Mouse (Mus musculus) heart, embryonic 10.5 days (tissue): Measurements from ENCODE around the gene Uchl4. TPM values are rescaled to one million over a fixed set of nuclear protein-coding genes. Genes with fewer than 3 reads are reported as not detected.
A peak's percentile ranks its signal among the peaks of the same experiment; 100 is the strongest.

Experiments used
- DNase-seq: peaks from one replicate; pipeline ENCODE4 v3.0.0-alpha.2; 2017; ENCODE audit warnings: low spot score
- H3K27ac ChIP-seq: fragments of 300-500 bp; sonication (generic); 2 replicates; pipeline ENCODE4 v1.5.1; 2016; ENCODE audit warnings: mild to moderate bottlenecking
- H3K27me3 ChIP-seq: fragments of 300-500 bp; sonication (generic); 2 replicates; pipeline ENCODE4 v1.6.1; 2016; ENCODE audit warnings: mild to moderate bottlenecking; ENCODE audit not compliant: poor library complexity, insufficient read depth, severe bottlenecking
- H3K36me3 ChIP-seq: fragments of 300-500 bp; sonication (generic); 2 replicates; pipeline ENCODE4 v1.6.1; 2016; ENCODE audit warnings: mild to moderate bottlenecking, moderate library complexity
- H3K4me1 ChIP-seq: fragments of 300-500 bp; sonication (generic); 2 replicates; pipeline ENCODE4 v1.6.1; 2016; ENCODE audit warnings: mild to moderate bottlenecking
- H3K4me3 ChIP-seq: fragments of 300-500 bp; sonication (generic); 2 replicates; pipeline ENCODE4 v1.5.1; 2016; ENCODE audit warnings: mild to moderate bottlenecking, moderate library complexity
- H3K9me3 ChIP-seq: fragments of 300-500 bp; sonication (generic); 2 replicates; pipeline ENCODE4 v1.6.1; 2016; ENCODE audit warnings: mild to moderate bottlenecking, moderate library complexity
- WGBS: fragments of 180-500 bp; shearing (Covaris S2); methylation state at CpG from one replicate; pipeline ENCODE4 v1.1.7; 2016; 5-methylcytosine and 5-hydroxymethylcytosine counted together
- polyA plus RNA-seq: library from polyadenylated mRNA; unstranded; fragments of >200 nt; fragmentation: Nextera tagmentation; extraction: Ambion mirVana; gene quantifications from 2 replicates; pipeline ENCODE4 v1.2.1, GENCODE M21; 2016

Uchl4 gene
- polyA plus RNA-seq, 1 experiment from 2014 or later, result 3.2 TPM

DNA sequence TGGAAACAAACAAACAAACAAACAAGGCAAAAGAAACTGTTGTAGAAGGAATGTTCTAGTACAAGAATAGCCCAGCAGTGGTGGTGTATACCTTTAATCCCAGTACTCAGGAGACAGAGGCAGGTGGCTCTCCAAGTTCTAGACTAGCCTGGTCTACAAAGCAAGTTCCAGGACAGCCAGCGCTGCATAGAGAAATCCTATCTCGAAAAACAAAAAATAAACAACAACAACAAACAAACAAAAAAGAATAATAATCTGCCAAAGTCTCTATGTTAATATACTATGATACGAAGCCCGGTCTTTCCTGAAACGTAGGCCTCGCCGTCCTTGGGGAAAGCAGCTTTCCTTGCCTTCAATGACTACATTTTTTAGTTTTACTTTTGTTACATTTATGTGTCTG is 1.1 kb downstream of the Uchl4 start:
- H3K4me3 ChIP-seq, result no peak overlapping the region
- H3K27ac ChIP-seq, result no peak overlapping the region
- WGBS, result 92% methylated on average over 7 of the region's 7 CpGs
- DNase-seq, result no peak
- no peaks in the 10 kb centered on the region for H3K27me3 ChIP-seq
- peaks cover 12% of the 10 kb centered on the region for H3K36me3 ChIP-seq
- no peaks in the 10 kb centered on the region for H3K9me3 ChIP-seq
- peaks cover 26% of the 10 kb centered on the region for H3K4me1 ChIP-seq

GRCm38 (mm10) chr9:64240116-64240515 is 5.1 kb downstream of the Uchl4 start:
- WGBS, result 67% methylated on average over 2 of the region's 2 CpGs
- Histone ChIP-seq H3K27ac (peak overlapping the region; percentile 79), H3K4me1 (peaks cover 15% of the 10 kb centered on the region), H3K4me3 (peak overlapping the region; percentile 42), H3K27me3 (no peaks in the 10 kb centered on the region), H3K9me3 (no peaks in the 10 kb centered on the region), H3K36me3 (peaks cover 10% of the 10 kb centered on the region)
- DNase-seq, result no peak

DNA sequence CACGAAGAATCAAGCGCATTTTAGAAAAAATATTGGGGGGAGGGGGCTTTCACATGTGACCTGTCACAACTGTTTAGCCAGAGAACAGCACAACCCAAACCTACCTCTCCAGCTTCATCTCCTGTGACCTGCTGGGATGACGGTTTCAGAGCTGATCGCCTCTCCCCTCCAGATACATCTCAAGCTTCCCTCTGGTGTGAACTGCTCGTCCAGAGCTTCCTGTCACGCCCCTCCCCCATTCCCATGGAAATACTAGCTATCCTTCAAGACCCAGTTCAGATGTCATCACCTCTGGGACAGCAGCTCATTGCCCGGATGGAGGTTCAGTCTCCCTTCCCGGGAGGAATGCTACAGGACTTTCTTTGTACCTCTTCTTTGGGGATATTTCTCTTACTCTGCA is 5.7 kb downstream of the Uchl4 start:
- Histone ChIP-seq H3K27ac (peak overlapping the region; percentile 79), H3K4me3 (peak overlapping the region; percentile 42), H3K36me3 (peaks cover 11% of the 10 kb centered on the region), H3K4me1 (peaks cover 15% of the 10 kb centered on the region), H3K9me3 (no peaks in the 10 kb centered on the region), H3K27me3 (no peaks in the 10 kb centered on the region)
- DNase-seq, result peak; percentile 80
- WGBS, result 17% methylated on average over 8 of the region's 8 CpGs

GRCm38 (mm10) chr9:64242381-64242831 is 7.4 kb downstream of the Uchl4 start:
- 63% methylated on average over 6 of the region's 6 CpGs for WGBS
- Histone ChIP-seq H3K9me3 (no peaks in the 10 kb centered on the region), H3K27ac (peak overlapping the region; percentile 42; the same call in 1 of the 2 replicates), H3K4me1 (peaks cover 15% of the 10 kb centered on the region), H3K36me3 (peaks cover 16% of the 10 kb centered on the region; the same call in 1 of the 2 replicates), H3K27me3 (no peaks in the 10 kb centered on the region), H3K4me3 (no peak overlapping the region)
- no peak for DNase-seq

GRCm38 (mm10) chr9:64249371-64249770 is 14.4 kb downstream of the Uchl4 start:
- Histone ChIP-seq H3K9me3 (no peaks in the 10 kb centered on the region), H3K4me3 (no peak overlapping the region)
- 80% methylated on average over 1 of the region's 1 CpGs for WGBS

GRCm38 (mm10) chr9:64250111-64250730 is 15.2 kb downstream of the Uchl4 start:
- peaks cover 19% of the 10 kb centered on the region; the same call in 1 of the 2 replicates for H3K36me3 ChIP-seq
- peaks cover 26% of the 10 kb centered on the region for H3K4me1 ChIP-seq
- DNase-seq, result no peak
- no peak overlapping the region for H3K27ac ChIP-seq
- H3K27me3 ChIP-seq, result no peaks in the 10 kb centered on the region
- no peak overlapping the region for H3K4me3 ChIP-seq
- no peaks in the 10 kb centered on the region for H3K9me3 ChIP-seq

More at GRCm38 (mm10) chr9:64249371-64249770, 14.4 kb downstream of the Uchl4 start:
- Histone ChIP-seq H3K27me3 (no peaks in the 10 kb centered on the region), H3K4me1 (peaks cover 26% of the 10 kb centered on the region), H3K27ac (peak overlapping the region; percentile 23; the same call in 1 of the 2 replicates), H3K36me3 (peaks cover 22% of the 10 kb centered on the region; the same call in 1 of the 2 replicates)
- no peak for DNase-seq

DNA sequence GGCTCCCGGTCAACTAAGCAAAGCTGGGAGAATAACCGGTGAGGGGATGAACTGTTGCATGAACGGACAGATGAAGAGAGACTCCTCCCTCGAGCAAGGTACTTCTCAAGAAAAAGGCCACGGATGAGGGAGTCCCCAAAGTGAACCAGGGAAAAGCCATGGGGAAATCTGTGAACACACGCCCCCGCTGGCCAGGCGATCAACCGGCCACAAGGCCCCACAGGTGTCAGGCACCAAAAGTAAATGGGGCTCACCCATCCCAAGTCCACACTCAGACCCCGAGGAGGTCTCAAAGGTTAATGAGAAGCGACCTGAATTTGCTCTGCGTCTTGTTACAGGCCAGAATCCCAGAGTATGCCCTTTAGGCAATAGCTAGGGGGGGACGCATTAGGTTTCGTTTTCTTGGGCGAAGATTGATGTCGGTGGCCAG is 17.6 kb downstream of the Uchl4 start:
- Histone ChIP-seq H3K4me3 (peak overlapping the region; percentile 95), H3K36me3 (peaks cover 6% of the 10 kb centered on the region; the same call in 1 of the 2 replicates), H3K4me1 (peaks cover 26% of the 10 kb centered on the region), H3K27ac (peak overlapping the region; percentile 95), H3K27me3 (no peaks in the 10 kb centered on the region), H3K9me3 (no peaks in the 10 kb centered on the region)
- WGBS, result under 1% methylated on average over 16 of the region's 16 CpGs
- DNase-seq, result peak; percentile 75

- Histone ChIP-seq H3K27ac (peak within 1 kb of the TSS; percentile 95), H3K36me3 (peaks cover 5% of the 10 kb centered on the region; the same call in 1 of the 2 replicates), H3K27me3 (no peaks in the 10 kb centered on the region), H3K4me1 (peaks cover 26% of the 10 kb centered on the region), H3K9me3 (no peaks in the 10 kb centered on the region), H3K4me3 (peak within 1 kb of the TSS; percentile 95)
- under 1% methylated on average over 89 of the region's 89 CpGs for WGBS
- peak; percentile 100 for DNase-seq
Measured at GRCm38 (mm10) chr9:64253021-64253904, 18.3 kb downstream of the Uchl4 start, which contains the start of gene Map2k1. Map2k1 (minus strand) TSS chr9:64253631.

- Histone ChIP-seq H3K27me3 (no peaks in the 10 kb centered on the region), H3K9me3 (no peaks in the 10 kb centered on the region), H3K4me3 (no peak overlapping the region), H3K36me3 (no peaks in the 10 kb centered on the region), H3K4me1 (peaks cover 16% of the 10 kb centered on the region), H3K27ac (no peak overlapping the region)
- DNase-seq, result no peak
- 66% methylated on average over 3 of the region's 3 CpGs for WGBS
Measured at GRCm38 (mm10) chr9:64255422-64255821, 20.4 kb downstream of the Uchl4 start.

GRCm38 (mm10) chr9:64256204-64256603 is 21.2 kb downstream of the Uchl4 start:
- Histone ChIP-seq H3K27me3 (no peaks in the 10 kb centered on the region), H3K4me1 (peaks cover 13% of the 10 kb centered on the region), H3K36me3 (no peaks in the 10 kb centered on the region), H3K9me3 (no peaks in the 10 kb centered on the region), H3K27ac (no peak overlapping the region), H3K4me3 (no peak overlapping the region)
- 82% methylated on average over 3 of the region's 3 CpGs for WGBS
- no peak for DNase-seq

GRCm38 (mm10) chr9:64259906-64260305 is 24.9 kb downstream of the Uchl4 start:
- Histone ChIP-seq H3K9me3 (no peaks in the 10 kb centered on the region), H3K27ac (no peak overlapping the region), H3K36me3 (no peaks in the 10 kb centered on the region), H3K4me1 (no peaks in the 10 kb centered on the region), H3K27me3 (no peaks in the 10 kb centered on the region), H3K4me3 (no peak overlapping the region)
- WGBS, result 83% methylated on average over 5 of the region's 5 CpGs
- no peak for DNase-seq

DNA sequence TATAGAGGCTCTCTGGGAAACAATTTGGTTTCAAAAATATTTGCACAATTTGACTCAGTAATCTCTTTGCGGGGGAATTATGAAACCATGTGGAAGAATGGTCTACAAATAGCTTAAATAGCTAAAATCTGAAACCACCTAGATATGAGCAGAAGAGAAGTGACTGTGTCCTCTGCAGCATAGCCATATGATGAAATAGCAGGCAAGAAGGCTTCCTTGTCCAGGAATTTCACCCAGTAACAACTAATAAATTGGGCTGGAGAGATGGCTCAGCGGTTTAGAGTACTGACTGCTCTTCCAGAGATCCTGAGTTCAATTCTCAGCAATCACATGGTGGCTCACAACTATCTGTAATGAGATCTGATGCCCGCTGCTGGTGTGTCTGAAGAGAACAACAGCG is 26.0 kb downstream of the Uchl4 start:
- Histone ChIP-seq H3K27ac (no peak overlapping the region), H3K27me3 (no peaks in the 10 kb centered on the region), H3K9me3 (no peaks in the 10 kb centered on the region), H3K4me3 (no peak overlapping the region), H3K4me1 (no peaks in the 10 kb centered on the region), H3K36me3 (no peaks in the 10 kb centered on the region)
- DNase-seq, result no peak
- WGBS, result 86% methylated on average over 4 of the region's 4 CpGs

GRCm38 (mm10) chr9:64264813-64265212 is 29.8 kb downstream of the Uchl4 start:
- no peaks in the 10 kb centered on the region for H3K27me3 ChIP-seq
- H3K27ac ChIP-seq, result no peak overlapping the region
- H3K4me1 ChIP-seq, result no peaks in the 10 kb centered on the region
- H3K4me3 ChIP-seq, result no peak overlapping the region
- H3K36me3 ChIP-seq, result no peaks in the 10 kb centered on the region
- WGBS, result 48% methylated on average over 1 of the region's 1 CpGs
- no peak for DNase-seq
- no peaks in the 10 kb centered on the region for H3K9me3 ChIP-seq
